Mouse (Mus musculus): ENCODE measurements around the gene Acadm. TPM values are rescaled to one million over a fixed set of nuclear protein-coding genes. Genes with fewer than 3 reads are reported as not detected.

Gene Acadm
- polyA plus RNA-seq, 1 experiment, result 34.1 TPM

GRCm38 (mm10) chr3:153906136-153906871 is 38.1 kb downstream of the Acadm start, which contains the start of gene Msh4:
Gene Msh4, minus strand, starts transcription at chr3:153906138.
- 79% methylated on average over 9 of the region's 9 CpGs for WGBS
- no peak for DNase-seq (ENCODE audit: low read depth, low spot score)

GRCm38 (mm10) chr3:153905251-153906135 is 38.9 kb downstream of the Acadm start:
- WGBS, result 91% methylated on average over 49 of the region's 49 CpGs
- DNase-seq (ENCODE audit: low read depth, low spot score), result no peak

- WGBS, result 57% methylated on average over 6 of the region's 6 CpGs
Measured at GRCm38 (mm10) chr3:153904586-153904985, 39.8 kb downstream of the Acadm start.

GRCm38 (mm10) chr3:153902595-153902994 is 41.8 kb downstream of the Acadm start:
- 25% methylated on average over 3 of the region's 3 CpGs for WGBS
- DNase-seq (ENCODE audit: low read depth, low spot score), result no peak

More at GRCm38 (mm10) chr3:153904586-153904985, 39.8 kb downstream of the Acadm start:
- DNase-seq (ENCODE audit: low read depth, low spot score), result no peak

GRCm38 (mm10) chr3:153901904-153902303 is 42.5 kb downstream of the Acadm start:
- WGBS, result 66% methylated on average over 1 of the region's 1 CpGs
- DNase-seq (ENCODE audit: low read depth, low spot score), result no peak

GRCm38 (mm10) chr3:153897216-153897615 is 47.2 kb downstream of the Acadm start:
- 32% methylated on average over 6 of the region's 6 CpGs for WGBS
- DNase-seq (ENCODE audit: low read depth, low spot score), result no peak

- no peak for DNase-seq (ENCODE audit: low read depth, low spot score)
- WGBS, result 83% methylated on average over 3 of the region's 3 CpGs
Measured at GRCm38 (mm10) chr3:153895454-153895853, 49.0 kb downstream of the Acadm start.

- WGBS, result 67% methylated on average over 8 of the region's 8 CpGs
- DNase-seq (ENCODE audit: low read depth, low spot score), result no peak
Measured at GRCm38 (mm10) chr3:153889188-153889781, 55.1 kb downstream of the Acadm start.

- WGBS, result 69% methylated on average over 6 of the region's 6 CpGs
Measured at GRCm38 (mm10) chr3:153888141-153888540, 56.3 kb downstream of the Acadm start.

GRCm38 (mm10) chr3:153886296-153886695 is 58.1 kb downstream of the Acadm start:
- DNase-seq (ENCODE audit: low read depth, low spot score), result no peak

More at GRCm38 (mm10) chr3:153888141-153888540, 56.3 kb downstream of the Acadm start:
- DNase-seq (ENCODE audit: low read depth, low spot score), result no peak

Other genes with a start within 250 kb of the Acadm start
- gene St6galnac3, start 219.5 kb downstream of the Acadm start, polyA plus RNA-seq (2012; rRNA removed), result 0.55 and 1.2 TPM in 2 replicates
- not detected in 2 replicates for gene Asb17, start 100.4 kb downstream of the Acadm start, polyA plus RNA-seq (2012; rRNA removed)
- gene Msh4, start 38.5 kb downstream of the Acadm start, polyA plus RNA-seq (2012; rRNA removed), result 0.02 and 0.04 TPM in 2 replicates
- gene Rabggtb, start 31.6 kb downstream of the Acadm start, polyA plus RNA-seq (2012; rRNA removed), result 34.6 and 37.3 TPM in 2 replicates
- gene Slc44a5, start 28.8 kb upstream of the Acadm start, polyA plus RNA-seq (2012; rRNA removed), result 0.10 and 0.12 TPM in 2 replicates

Measured in large intestine, adult 2 months (tissue).